Mouse (Mus musculus): Measurements from ENCODE around the gene Mrpl4. TPM values are rescaled to one million over a fixed set of nuclear protein-coding genes. Genes with fewer than 3 reads are reported as not detected.

The Mrpl4 gene
- 26.6 and 30.0 TPM in 2 replicates for total RNA-seq (2017)

- ATAC-seq (ENCODE audit: extremely low read depth, insufficient number of reproducible peaks, low FRiP score, poor library complexity, severe bottlenecking), result peak; percentile 79
These were observed at the start of gene Mrpl4 for GRCm38 (mm10) chr9:21002627-21003551. Gene Mrpl4 (plus strand): TSS chr9:21002738.

DNA sequence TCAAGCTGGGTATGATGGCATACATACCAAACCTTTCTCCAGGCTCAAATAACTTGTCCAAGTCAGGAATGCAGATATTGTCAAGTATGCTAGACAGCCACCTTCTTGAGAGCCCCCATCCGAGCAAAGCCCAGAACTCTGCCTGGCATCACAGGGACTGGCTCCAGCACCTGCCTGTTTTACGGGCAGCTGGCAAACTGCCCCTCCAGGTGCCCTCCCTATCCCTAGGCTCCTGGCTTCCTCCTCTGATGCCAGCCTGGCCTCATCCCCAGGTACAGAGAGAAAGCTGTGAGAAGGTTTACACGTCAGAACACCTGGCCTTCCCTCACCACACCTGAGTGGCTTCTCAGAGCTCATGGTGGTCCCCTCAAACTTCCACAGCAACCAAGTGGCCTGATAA lies 45.5 kb upstream of the Mrpl4 start:
- no peak for ATAC-seq (ENCODE audit: extremely low read depth, insufficient number of reproducible peaks, low FRiP score, poor library complexity, severe bottlenecking)

GRCm38 (mm10) chr9:20959430-20959938 lies 43.1 kb upstream of the Mrpl4 start, which contains the start of gene Dnmt1:
Gene Dnmt1 (minus strand): TSS chr9:20959888.
- no peak for ATAC-seq (ENCODE audit: extremely low read depth, insufficient number of reproducible peaks, low FRiP score, poor library complexity, severe bottlenecking)

DNA sequence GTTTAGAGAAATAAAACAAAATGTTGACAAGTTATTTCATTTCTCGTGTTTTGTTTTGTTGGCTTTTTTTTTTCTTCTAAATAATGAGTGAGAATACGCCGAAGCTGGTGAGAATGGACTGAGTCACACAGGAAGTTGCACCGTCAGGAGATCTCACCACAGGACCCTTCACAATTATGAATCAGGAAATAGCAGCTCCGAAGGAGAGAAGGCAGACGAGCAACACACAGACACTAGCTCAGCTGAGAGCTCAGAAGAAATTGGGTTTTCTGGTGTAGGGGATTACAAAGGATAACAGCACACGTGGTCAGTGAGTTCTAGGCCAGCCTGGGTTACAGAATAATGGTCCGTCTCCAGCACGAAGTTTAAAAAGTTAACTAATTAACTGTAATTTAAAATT lies 41.0 kb upstream of the Mrpl4 start:
- peak; percentile 52; the same call in 1 of the 2 replicates for ATAC-seq (ENCODE audit: extremely low read depth, insufficient number of reproducible peaks, low FRiP score, poor library complexity, severe bottlenecking)

- no peak for ATAC-seq (ENCODE audit: extremely low read depth, insufficient number of reproducible peaks, low FRiP score, poor library complexity, severe bottlenecking)
These were observed 36.9 kb upstream of the Mrpl4 start for GRCm38 (mm10) chr9:20965606-20966005.

- no peak for ATAC-seq (ENCODE audit: extremely low read depth, insufficient number of reproducible peaks, low FRiP score, poor library complexity, severe bottlenecking)
These were observed 36.5 kb upstream of the Mrpl4 start for GRCm38 (mm10) chr9:20966008-20966407.

- no peak for ATAC-seq (ENCODE audit: extremely low read depth, insufficient number of reproducible peaks, low FRiP score, poor library complexity, severe bottlenecking)
These were observed 35.8 kb upstream of the Mrpl4 start for GRCm38 (mm10) chr9:20966747-20967146.

- no peak for ATAC-seq (ENCODE audit: extremely low read depth, insufficient number of reproducible peaks, low FRiP score, poor library complexity, severe bottlenecking)
These were observed 30.8 kb upstream of the Mrpl4 start for GRCm38 (mm10) chr9:20971751-20972140.

DNA sequence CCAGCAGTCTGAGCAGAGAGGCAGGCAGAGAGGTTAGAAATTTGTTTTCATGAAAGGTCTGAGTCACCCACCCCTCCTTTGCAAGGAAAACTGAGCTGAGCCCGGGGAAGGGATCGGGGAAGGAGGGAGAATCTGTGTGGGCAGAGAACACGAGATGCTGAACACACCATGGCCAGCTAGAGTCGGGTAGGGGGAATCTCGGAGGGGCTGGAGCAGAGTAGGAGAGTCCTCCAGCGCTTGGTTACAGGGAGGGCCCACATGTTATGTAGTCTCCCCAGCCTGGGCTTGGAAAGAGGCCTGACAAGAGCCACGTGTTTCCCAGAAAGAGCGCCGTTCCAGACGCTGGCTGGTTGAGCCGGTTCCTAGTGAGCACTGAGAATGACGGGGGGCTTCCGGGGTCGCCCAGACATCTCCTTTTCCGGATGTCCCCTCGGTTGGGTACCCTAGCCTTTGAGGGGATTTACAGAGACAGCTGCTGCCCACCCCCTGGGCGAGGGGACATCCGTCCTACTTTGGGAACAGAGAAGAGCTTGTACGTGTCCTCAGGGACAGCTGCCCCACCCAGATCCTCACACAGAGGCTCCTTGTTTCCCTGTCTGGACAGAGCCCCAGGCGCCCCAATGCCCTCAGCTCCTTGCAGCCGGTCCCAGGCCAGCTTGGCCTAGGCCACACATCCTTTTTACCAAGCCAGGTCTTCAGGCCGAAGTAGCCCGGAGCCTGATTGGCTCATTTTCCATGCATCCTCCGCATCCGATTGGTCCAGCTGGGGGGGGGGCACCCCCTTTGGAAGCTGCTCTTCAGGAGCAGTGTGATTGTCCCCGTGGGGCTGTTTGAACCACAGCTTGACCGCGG lies 30.2 kb upstream of the Mrpl4 start:
- no peak for ATAC-seq (ENCODE audit: extremely low read depth, insufficient number of reproducible peaks, low FRiP score, poor library complexity, severe bottlenecking)

- ATAC-seq (ENCODE audit: extremely low read depth, insufficient number of reproducible peaks, low FRiP score, poor library complexity, severe bottlenecking), result no peak
These were observed 29.4 kb upstream of the Mrpl4 start for GRCm38 (mm10) chr9:20973001-20973681.

GRCm38 (mm10) chr9:20973682-20974075 lies 28.9 kb upstream of the Mrpl4 start:
- ATAC-seq (ENCODE audit: extremely low read depth, insufficient number of reproducible peaks, low FRiP score, poor library complexity, severe bottlenecking), result peak; percentile 17; the same call in 1 of the 2 replicates

- ATAC-seq (ENCODE audit: extremely low read depth, insufficient number of reproducible peaks, low FRiP score, poor library complexity, severe bottlenecking), result no peak
These were observed 26.9 kb upstream of the Mrpl4 start for GRCm38 (mm10) chr9:20975431-20976215.

DNA sequence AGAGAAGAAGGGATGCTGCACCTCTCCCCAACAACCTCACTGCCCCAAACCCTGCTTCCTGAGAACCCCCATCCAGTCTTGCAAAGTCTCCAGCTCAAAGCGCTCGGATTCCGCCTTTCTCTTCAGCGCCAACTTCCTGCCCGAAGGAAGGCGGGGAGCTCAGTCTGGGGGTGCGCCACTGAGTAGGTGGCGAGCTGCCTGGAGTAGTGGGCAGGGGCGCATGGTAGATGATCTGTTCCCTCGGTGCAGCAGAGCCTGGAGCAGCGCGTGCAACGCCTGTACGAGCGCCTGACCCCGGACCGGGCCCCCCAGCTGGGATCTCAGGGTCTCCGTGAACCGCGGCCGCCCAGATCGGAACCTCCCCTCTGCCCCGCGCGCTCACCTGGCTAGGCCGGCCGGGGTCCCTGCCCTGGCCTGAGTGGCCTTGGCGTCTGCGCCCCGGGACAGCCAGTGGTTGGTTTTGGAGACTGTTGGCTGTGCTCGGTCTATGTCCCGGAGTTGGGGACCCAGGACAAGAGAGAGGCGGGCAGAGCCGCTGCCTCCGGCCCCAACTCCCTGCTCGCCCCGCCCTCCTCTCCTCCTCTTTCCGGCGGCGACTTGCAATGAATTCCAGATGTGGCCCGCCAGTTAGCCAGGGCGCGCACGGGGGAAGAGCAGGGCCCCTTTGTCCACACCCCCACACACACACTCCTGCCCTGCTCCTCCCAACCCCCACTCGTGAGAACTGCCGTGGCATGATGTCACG lies 26.1 kb upstream of the Mrpl4 start, which contains the start of gene S1pr2:
S1pr2 (minus strand) TSS at position 566 of the 745 bp plus-strand sequence.
- ATAC-seq (ENCODE audit: extremely low read depth, insufficient number of reproducible peaks, low FRiP score, poor library complexity, severe bottlenecking), result peak; percentile 66

DNA sequence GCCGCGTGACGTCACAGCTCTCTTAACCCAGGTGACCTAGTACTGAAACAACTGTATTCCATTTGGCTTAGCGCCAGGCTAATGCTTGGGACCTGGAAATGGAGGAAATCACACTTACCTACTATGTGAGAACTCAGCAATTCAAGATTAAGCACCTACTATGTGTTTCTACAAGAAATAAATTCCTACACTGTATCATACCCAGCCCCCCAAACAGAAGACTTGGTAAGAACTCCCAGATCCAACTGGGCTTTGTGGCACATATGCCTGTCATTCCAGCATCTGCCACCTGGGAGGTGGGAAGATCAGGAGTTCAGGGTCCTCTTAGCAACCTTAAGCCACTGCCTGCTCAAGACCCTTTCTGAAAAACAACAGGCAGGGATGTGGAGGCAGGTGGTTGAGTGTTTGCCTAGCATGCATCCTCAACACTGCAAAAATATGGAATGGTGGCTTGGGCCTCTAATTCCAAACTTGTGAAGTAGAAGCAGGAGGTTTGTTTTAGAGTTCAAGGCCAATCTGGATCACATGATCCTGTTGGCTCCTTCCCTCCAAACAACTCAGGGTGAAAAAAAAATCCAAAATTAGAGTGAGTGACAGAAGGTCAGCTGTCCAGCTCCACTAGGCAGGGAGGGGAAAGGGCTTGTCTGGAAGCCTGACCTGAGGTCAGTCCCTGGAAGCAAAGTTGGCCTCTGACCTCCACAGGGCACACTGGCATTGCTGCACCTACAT lies 25.4 kb upstream of the Mrpl4 start:
- ATAC-seq (ENCODE audit: extremely low read depth, insufficient number of reproducible peaks, low FRiP score, poor library complexity, severe bottlenecking), result no peak

DNA sequence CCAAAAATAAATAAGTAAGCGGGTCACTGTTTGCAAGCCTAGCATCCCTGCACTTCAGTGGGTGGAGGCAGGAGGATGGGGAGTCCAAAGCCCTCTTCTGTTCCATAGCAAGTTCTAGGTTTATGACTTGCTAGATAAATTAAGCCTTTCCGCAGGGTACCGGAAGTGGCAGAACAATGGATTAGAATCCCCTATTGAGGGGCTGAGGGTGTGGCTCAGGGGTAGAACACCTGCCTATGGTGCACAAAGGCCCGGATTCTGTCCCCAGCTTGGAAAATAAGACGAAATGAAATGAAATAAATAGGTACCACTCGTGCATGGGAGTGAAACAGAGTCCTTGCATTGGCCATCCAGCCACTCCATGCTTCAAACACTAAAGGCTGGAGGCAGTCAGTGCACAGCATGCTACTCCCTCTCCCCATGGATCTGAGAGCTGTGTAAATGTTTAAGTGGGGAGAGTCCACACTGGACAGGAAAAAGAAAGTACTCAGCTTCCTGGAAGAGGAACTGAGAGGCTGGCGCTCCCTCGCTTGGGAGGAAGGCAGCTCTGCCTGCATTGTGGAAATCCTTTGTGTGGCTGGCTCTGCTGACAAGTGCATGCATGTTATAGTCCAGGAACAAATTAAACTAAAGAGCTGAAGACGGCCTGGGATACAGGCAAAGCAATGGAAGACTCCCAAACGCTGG lies 24.0 kb upstream of the Mrpl4 start:
- no peak for ATAC-seq (ENCODE audit: extremely low read depth, insufficient number of reproducible peaks, low FRiP score, poor library complexity, severe bottlenecking)

DNA sequence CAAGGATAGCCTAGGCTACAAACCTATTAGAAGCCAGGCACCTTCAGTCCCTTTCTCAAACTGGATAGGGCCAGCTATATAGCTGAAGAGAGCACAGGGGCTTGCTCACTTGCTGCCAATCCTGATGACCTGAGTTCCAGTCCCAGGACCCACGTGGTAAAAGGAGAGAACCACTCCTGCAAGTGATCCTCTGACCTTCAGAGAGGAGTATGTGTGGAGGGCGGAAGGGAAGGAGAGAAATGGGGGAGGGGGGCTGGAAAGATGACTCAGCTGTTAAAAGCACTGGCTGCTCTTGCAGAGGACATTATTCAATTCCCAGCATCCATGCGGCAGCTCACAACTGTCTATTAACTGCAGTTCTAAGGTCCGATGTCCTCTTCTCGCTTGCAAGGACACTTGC lies 23.4 kb upstream of the Mrpl4 start:
- no peak for ATAC-seq (ENCODE audit: extremely low read depth, insufficient number of reproducible peaks, low FRiP score, poor library complexity, severe bottlenecking)

All from neutrophil, adult 5-6 weeks (primary cell).